Comparison of ENCODE assay signal across 17 mouse cellular contexts in the genomic region with DNA sequence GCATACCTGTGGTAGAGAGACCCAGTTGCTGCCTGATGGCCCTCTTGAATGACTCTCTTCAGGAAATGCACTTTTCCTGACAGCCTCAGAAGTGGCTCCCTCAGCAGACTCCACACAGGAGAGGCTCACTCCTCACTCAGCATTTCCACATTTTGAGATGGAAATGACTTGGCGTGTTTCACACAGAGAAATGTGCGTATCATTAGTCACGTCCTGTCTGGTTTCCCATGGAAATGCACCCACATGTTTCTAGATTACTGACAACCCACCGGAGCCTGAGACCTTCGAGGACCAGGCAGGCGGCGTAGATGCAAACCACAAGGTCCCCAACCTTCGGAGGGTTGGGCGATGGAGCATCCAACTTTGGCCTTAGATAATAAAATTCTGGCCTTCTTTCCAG.
DNase-seq lines count a peak whose midpoint lies in the region; ATAC-seq and TF ChIP-seq lines count a peak whose summit lies in the region.
"Had no signal": no experiment of that assay in that cellular context is flagged by ENCODE, and none has a peak within 500 bp of the region (broad histone marks: within the 10 kb centered on the region; RNA-seq: fewer than 3 reads in every experiment).

No protein-coding gene starts in this region.

- peak overlapping the region; percentile 48; the same call in 1 of the 2 replicates for H3K27ac ChIP-seq in gastrocnemius, adult 2 months
- H3K27ac ChIP-seq in midbrain, embryonic 15.5 days, result no peak overlapping the region
- no peak overlapping the region for H3K27ac ChIP-seq in midbrain, embryonic 10.5 days (replicated peaks)
- H3K27ac ChIP-seq: hindbrain, embryonic 15.5 days; layer of hippocampus, adult 2 months; liver, embryonic 15.5 days; macrophage; neural tube, embryonic 13.5 days had no signal

- H3K9me3 ChIP-seq in midbrain, embryonic 15.5 days, result no peaks in the 10 kb centered on the region
- no peaks in the 10 kb centered on the region for H3K9me3 ChIP-seq in midbrain, embryonic 10.5 days (replicated peaks)
- H3K9me3 ChIP-seq: G1E; hindbrain, embryonic 15.5 days; liver, embryonic 15.5 days; neural tube, embryonic 13.5 days had no signal

- WGBS in midbrain, embryonic 15.5 days, result 90% methylated on average over 9 of the region's 9 CpGs
- WGBS in midbrain, embryonic 10.5 days, result 95% methylated on average over 9 of the region's 9 CpGs

- intact Hi-C loops in gastrocnemius, adult 2 months (cut with DNase I), result no loop called here

- H3K4me2 ChIP-seq in midbrain, embryonic 15.5 days, result no peak overlapping the region
- H3K4me2 ChIP-seq: hindbrain, embryonic 15.5 days; liver, embryonic 15.5 days; neural tube, embryonic 13.5 days had no signal

- no peak for TF ChIP-seq CTCF in gastrocnemius, adult 2 months (IDR thresholded peaks at IDR 0.05)

- H3K36me3 ChIP-seq in midbrain, embryonic 15.5 days (replicated peaks), result no peaks in the 10 kb centered on the region
- H3K36me3 ChIP-seq in midbrain, embryonic 10.5 days, result no peaks in the 10 kb centered on the region
- H3K36me3 ChIP-seq: G1E; hindbrain, embryonic 15.5 days; liver, embryonic 15.5 days; neural tube, embryonic 13.5 days had no signal

- no peaks in the 10 kb centered on the region for H3K27me3 ChIP-seq in midbrain, embryonic 15.5 days (replicated peaks)
- H3K27me3 ChIP-seq in midbrain, embryonic 10.5 days (ENCODE audit: low read depth, poor library complexity, severe bottlenecking), result peaks cover 12% of the 10 kb centered on the region; the same call in 1 of the 2 replicates
- H3K27me3 ChIP-seq: hindbrain, embryonic 15.5 days; neural tube, embryonic 13.5 days had no signal

- no peak overlapping the region for H3K9ac ChIP-seq in midbrain, embryonic 15.5 days
- H3K9ac ChIP-seq: hindbrain, embryonic 15.5 days; liver, embryonic 15.5 days; neural tube, embryonic 13.5 days had no signal

- peaks cover 12% of the 10 kb centered on the region for H3K4me1 ChIP-seq in midbrain, embryonic 15.5 days
- peaks cover 27% of the 10 kb centered on the region for H3K4me1 ChIP-seq in midbrain, embryonic 10.5 days
- H3K4me1 ChIP-seq: liver, embryonic 15.5 days had no signal

- DNase-seq in gastrocnemius, adult 2 months, result no peak
- DNase-seq in gastrocnemius, postnatal 10 days, result no peak
- DNase-seq in 3134 (ENCODE audit: extremely low read depth, insufficient read length, low spot score), result peak; percentile 51
- DNase-seq in brain, adult 2 months (ENCODE audit: low read depth, low spot score), result peak; percentile 40
- no peak for DNase-seq in midbrain, embryonic 10.5 days (ENCODE audit: low spot score)
- DNase-seq: adrenal gland, postnatal 14 days; cerebellum, adult 9-10 months; heart, adult 11 months; right cerebral cortex, postnatal 4 days had no signal

- H3K4me3 ChIP-seq in gastrocnemius, adult 2 months, result no peak overlapping the region
- no peak overlapping the region for H3K4me3 ChIP-seq in midbrain, embryonic 15.5 days
- no peak overlapping the region for H3K4me3 ChIP-seq in midbrain, embryonic 10.5 days
- H3K4me3 ChIP-seq: hindbrain, embryonic 15.5 days; layer of hippocampus, adult 2 months; liver, embryonic 15.5 days; neural tube, embryonic 13.5 days had no signal

- ATAC-seq in megakaryocyte progenitor cell, adult 5-6 weeks (replicated peaks; ENCODE audit: poor library complexity), result peak; percentile 59
- ATAC-seq in midbrain, embryonic 15.5 days (replicated peaks), result no peak

Comparison
In these comparisons a context has a peak if more than half of its experiments do, and no peak if none do; other contexts are left out.
1. DNase-seq: peak in 3134 (single experiment) and brain, adult 2 months (single experiment); none in gastrocnemius, adult 2 months (single experiment), gastrocnemius, postnatal 10 days (single experiment) and midbrain, embryonic 10.5 days (single experiment).